Mouse (Mus musculus): ENCODE results near the gene Pfdn5. TPM values are rescaled to one million over a fixed set of nuclear protein-coding genes. Genes with fewer than 3 reads are reported as not detected.
A peak's percentile ranks its signal among the peaks of the same experiment; 100 is the strongest.

Gene Pfdn5
- total RNA-seq, 1 experiment from 2014 or later: 464 TPM

- no peak for ATAC-seq (replicated peaks in 1 of 2; ENCODE audit: insufficient read depth in 1 of 2, low FRiP score in 2 of 2, low TSS enrichment in 1 of 2, low read depth in 1 of 2, poor library complexity in 2 of 2, severe bottlenecking in 2 of 2)
Observed at GRCm38 (mm10) chr15:102358126-102358525, 32.2 kb downstream of the Pfdn5 start.

GRCm38 (mm10) chr15:102358834-102359233 lies 32.9 kb downstream of the Pfdn5 start:
- ATAC-seq (replicated peaks in 1 of 2; ENCODE audit: insufficient read depth in 1 of 2, low FRiP score in 2 of 2, low TSS enrichment in 1 of 2, low read depth in 1 of 2, poor library complexity in 2 of 2, severe bottlenecking in 2 of 2): no peak

DNA sequence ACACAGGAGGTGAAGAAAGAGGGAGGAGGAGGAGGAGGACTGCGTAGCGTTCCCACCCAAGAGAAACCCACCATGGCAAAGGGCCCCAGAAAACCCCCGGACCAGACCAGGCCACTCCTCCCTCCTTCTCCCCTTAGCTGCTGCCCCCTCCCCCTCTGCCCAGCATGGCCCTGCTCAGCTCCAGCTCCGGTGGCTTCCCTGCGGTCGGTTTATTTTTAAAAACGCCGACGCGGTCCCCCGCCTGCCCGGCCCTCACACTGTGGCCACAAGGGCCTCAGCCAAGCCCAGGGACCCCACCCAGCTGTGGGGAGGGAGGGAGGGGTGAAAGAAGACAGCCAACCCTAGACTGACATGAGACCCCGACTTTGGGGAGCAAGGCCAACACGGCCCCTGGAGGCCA lies 36.7 kb downstream of the Pfdn5 start:
- ATAC-seq (replicated peaks in 1 of 2; ENCODE audit: insufficient read depth in 1 of 2, low FRiP score in 2 of 2, low TSS enrichment in 1 of 2, low read depth in 1 of 2, poor library complexity in 2 of 2, severe bottlenecking in 2 of 2): peak; percentile 27 to 43; a peak in 2 of 4 replicates

- no peak for ATAC-seq (replicated peaks in 1 of 2; ENCODE audit: insufficient read depth in 1 of 2, low FRiP score in 2 of 2, low TSS enrichment in 1 of 2, low read depth in 1 of 2, poor library complexity in 2 of 2, severe bottlenecking in 2 of 2)
Observed at GRCm38 (mm10) chr15:102364678-102365077, 38.8 kb downstream of the Pfdn5 start.

DNA sequence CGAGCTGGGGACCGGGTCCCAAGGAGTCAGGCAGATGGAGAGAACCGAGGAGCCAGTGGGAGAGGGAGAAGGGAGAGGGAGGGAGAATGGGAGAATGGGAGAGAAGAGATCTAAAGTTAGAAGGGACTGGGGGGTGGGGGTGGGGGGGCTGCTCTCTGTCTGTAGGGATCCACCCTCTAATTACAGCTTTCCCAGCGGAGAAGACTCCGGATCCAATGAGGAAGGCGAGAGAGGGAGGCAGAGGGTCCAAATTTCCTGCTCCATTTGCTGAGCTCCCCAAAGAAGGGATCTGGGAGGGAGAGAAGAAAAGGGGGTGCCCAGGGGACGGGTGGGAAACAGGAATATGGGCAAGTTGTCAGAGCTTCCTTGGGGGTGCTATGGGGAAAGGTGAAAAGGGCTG lies 40.3 kb downstream of the Pfdn5 start:
- no peak for ATAC-seq (replicated peaks in 1 of 2; ENCODE audit: insufficient read depth in 1 of 2, low FRiP score in 2 of 2, low TSS enrichment in 1 of 2, low read depth in 1 of 2, poor library complexity in 2 of 2, severe bottlenecking in 2 of 2)

GRCm38 (mm10) chr15:102366733-102367344 lies 40.9 kb downstream of the Pfdn5 start, which contains the start of gene Sp7:
Sp7 (minus strand) TSS chr15:102367182.
- 0 out of 4 replicates have a peak, but pooled peaks of 1 of the 2 experiments have one; percentile 17 for ATAC-seq (replicated peaks in 1 of 2; ENCODE audit: insufficient read depth in 1 of 2, low FRiP score in 2 of 2, low TSS enrichment in 1 of 2, low read depth in 1 of 2, poor library complexity in 2 of 2, severe bottlenecking in 2 of 2)

DNA sequence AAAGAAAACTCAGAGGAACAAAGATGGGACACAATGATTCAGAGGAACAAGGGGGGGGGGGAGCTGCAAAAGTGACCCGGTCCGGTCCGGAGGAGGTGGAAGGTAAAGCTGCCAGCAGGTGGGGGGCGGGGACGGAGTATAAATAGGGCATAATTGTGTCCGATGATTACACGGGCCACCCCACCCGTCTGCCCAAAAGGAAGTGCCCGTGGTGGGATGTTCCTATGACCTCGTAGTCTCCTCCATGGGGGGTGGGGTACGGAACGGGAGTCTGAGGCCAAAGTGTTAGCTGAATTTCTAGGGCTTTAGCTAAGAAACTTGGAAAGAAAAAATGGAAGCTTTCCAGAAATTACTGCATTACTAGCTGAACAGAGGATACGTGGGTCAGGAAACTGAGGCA lies 44.1 kb downstream of the Pfdn5 start:
- ATAC-seq (replicated peaks in 1 of 2; ENCODE audit: insufficient read depth in 1 of 2, low FRiP score in 2 of 2, low TSS enrichment in 1 of 2, low read depth in 1 of 2, poor library complexity in 2 of 2, severe bottlenecking in 2 of 2): no peak

DNA sequence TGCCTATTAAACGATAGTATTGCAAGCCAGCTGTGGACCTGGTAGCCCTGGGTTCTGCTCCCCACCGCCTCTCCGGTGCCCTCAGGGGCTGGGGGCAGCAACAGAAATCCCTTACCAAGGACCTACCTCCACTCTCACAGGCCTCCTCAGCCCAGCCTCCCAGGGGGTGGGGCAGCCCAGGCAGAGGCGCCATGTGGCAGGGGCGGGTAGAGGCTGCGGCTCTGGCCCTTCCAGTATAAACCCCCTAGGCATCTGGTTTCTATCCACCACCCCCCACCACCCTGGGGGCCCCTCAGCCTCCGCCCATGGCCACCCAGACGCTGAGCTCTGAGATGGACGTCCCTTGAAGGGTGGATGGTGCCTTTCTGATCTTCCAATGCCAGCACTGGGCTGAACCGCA lies 44.8 kb downstream of the Pfdn5 start:
- no peak for ATAC-seq (replicated peaks in 1 of 2; ENCODE audit: insufficient read depth in 1 of 2, low FRiP score in 2 of 2, low TSS enrichment in 1 of 2, low read depth in 1 of 2, poor library complexity in 2 of 2, severe bottlenecking in 2 of 2)

GRCm38 (mm10) chr15:102376453-102377162 lies 50.7 kb downstream of the Pfdn5 start:
- ATAC-seq (replicated peaks in 1 of 2; ENCODE audit: insufficient read depth in 1 of 2, low FRiP score in 2 of 2, low TSS enrichment in 1 of 2, low read depth in 1 of 2, poor library complexity in 2 of 2, severe bottlenecking in 2 of 2): peak; percentile 72 to 80; a peak in 2 of 4 replicates

- ATAC-seq (replicated peaks in 1 of 2; ENCODE audit: insufficient read depth in 1 of 2, low FRiP score in 2 of 2, low TSS enrichment in 1 of 2, low read depth in 1 of 2, poor library complexity in 2 of 2, severe bottlenecking in 2 of 2): peak; percentile 51 to 83
Observed at GRCm38 (mm10) chr15:102377163-102377543, 51.2 kb downstream of the Pfdn5 start.

DNA sequence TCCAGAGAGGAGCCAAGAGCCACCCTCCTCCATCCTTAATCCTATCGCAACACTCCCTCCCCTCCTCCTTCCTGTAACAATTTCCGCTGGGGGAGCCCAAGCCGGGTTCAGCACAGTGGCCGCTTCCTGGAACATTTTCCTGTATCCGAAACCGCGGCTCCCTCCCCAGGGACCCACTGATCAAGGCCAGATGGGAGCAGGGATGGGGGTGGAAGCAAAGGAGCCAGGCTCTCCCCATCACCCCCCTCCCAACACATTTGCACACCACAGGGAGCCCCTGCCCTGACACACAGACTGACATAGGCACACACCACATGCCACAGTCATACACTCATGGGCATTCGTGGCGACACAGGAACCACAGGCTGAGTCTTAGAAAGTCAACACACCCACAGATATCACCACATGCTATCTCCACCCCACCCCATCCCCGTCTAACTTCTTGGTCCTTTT lies 51.9 kb downstream of the Pfdn5 start:
- ATAC-seq (replicated peaks in 1 of 2; ENCODE audit: insufficient read depth in 1 of 2, low FRiP score in 2 of 2, low TSS enrichment in 1 of 2, low read depth in 1 of 2, poor library complexity in 2 of 2, severe bottlenecking in 2 of 2): peak; percentile 15 to 27; a peak in 2 of 4 replicates

Other genes with a start within 250 kb of the Pfdn5 start
- 3.6 and 4.0 TPM in 2 replicates for gene Tns2, start 225.7 kb upstream of the Pfdn5 start, total RNA-seq (2017)
- 12.6 and 15.8 TPM in 2 replicates for gene Spryd3, start 189.9 kb upstream of the Pfdn5 start, total RNA-seq (2017)
- gene Igfbp6, start 181.8 kb upstream of the Pfdn5 start, total RNA-seq (2017): 0.15 TPM in 1 of 2 replicates, not detected in the other
- 1.3 and 2.4 TPM in 2 replicates for gene Soat2, start 175.6 kb upstream of the Pfdn5 start, total RNA-seq (2017)
- 44.0 and 47.6 TPM in 2 replicates for gene Zfp740, start 122.9 kb upstream of the Pfdn5 start, total RNA-seq (2017)
- 37.4 and 76.7 TPM in 2 replicates for gene Csad, start 121.4 kb upstream of the Pfdn5 start, total RNA-seq (2017)
- 83.0 and 92.1 TPM in 2 replicates for gene Itgb7, start 94.2 kb upstream of the Pfdn5 start, total RNA-seq (2017)
- gene Rarg, start 68.6 kb upstream of the Pfdn5 start, total RNA-seq (2017): 3.6 and 5.6 TPM in 2 replicates
- gene Gm9918, start 55.6 kb upstream of the Pfdn5 start, total RNA-seq (2017): not detected in 2 replicates
- 11.5 and 19.4 TPM in 2 replicates for gene Mfsd5, start 46.7 kb upstream of the Pfdn5 start, total RNA-seq (2017)
- 8.5 and 26.9 TPM in 2 replicates for gene Espl1, start 29.9 kb upstream of the Pfdn5 start, total RNA-seq (2017)
- gene Myg1, start 5.6 kb downstream of the Pfdn5 start, total RNA-seq (2017): 35.7 and 75.9 TPM in 2 replicates
- 48.4 and 91.9 TPM in 2 replicates for gene Aaas, start 24.7 kb downstream of the Pfdn5 start, total RNA-seq (2017)
- gene Sp7, start 41.1 kb downstream of the Pfdn5 start, total RNA-seq (2017): not detected in 2 replicates
- gene Sp1, start 80.0 kb downstream of the Pfdn5 start, total RNA-seq (2017): 73.0 and 88.0 TPM in 2 replicates
- gene Amhr2, start 119.3 kb downstream of the Pfdn5 start, total RNA-seq (2017): not detected in 2 replicates
- gene Prr13, start 132.9 kb downstream of the Pfdn5 start, total RNA-seq (2017): 64.1 and 67.1 TPM in 2 replicates
- gene Pcbp2, start 144.4 kb downstream of the Pfdn5 start, total RNA-seq (2017): 228 and 317 TPM in 2 replicates
- not detected in 2 replicates for gene Gm10337, start 177.6 kb downstream of the Pfdn5 start, total RNA-seq (2017)
- gene Map3k12, start 190.9 kb downstream of the Pfdn5 start, total RNA-seq (2017): 2.4 and 3.8 TPM in 2 replicates
- 26.8 and 33.3 TPM in 2 replicates for gene Tarbp2, start 192.1 kb downstream of the Pfdn5 start, total RNA-seq (2017)
- gene Npff, start 198.8 kb downstream of the Pfdn5 start, total RNA-seq (2017): 0.55 and 1.6 TPM in 2 replicates